Mouse (Mus musculus): ENCODE data around the gene C1qbp. TPM values are rescaled to one million over a fixed set of nuclear protein-coding genes. Genes with fewer than 3 reads are reported as not detected.

C1qbp gene
- 249 and 252 TPM in 2 replicates for polyA plus RNA-seq (2016; fragmentation: Nextera tagmentation; extraction: Ambion mirVana)

DNA sequence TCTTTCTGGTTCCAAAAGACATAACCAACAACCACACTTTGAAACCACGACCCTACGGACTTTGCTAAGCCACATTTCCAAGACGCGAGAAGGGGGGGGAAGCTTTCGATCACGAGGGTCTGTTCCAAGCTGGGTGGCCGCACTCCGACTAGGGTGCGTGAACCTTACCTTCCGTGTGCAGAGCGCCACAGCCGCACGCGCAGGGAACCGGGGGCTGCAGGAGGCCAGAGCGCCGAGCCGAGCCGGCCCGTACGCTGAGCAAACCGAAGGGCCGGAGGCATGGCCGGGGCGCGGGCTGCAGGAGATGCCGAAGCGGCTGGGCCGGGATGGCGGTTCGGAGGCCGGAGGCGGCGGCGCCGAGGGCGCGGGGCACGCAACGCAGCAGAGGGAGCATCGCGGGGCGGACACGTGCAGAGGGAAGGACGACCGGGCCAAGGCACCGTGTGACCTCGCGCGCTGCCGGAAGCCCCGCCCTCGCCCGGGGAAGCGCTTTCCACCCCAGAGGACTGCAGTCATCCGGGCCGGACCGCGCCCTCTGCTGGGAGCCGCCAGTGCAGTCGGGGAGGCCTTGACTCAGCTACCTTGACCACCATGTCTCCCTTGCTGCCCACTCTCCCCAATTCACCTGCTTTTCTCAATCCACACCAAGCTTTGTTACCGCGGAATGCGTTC is at the start of gene C1qbp:
Gene C1qbp, minus strand, starts transcription at position 470 of the 672 bp plus-strand sequence.
- no peaks in the 10 kb centered on the region for H3K27me3 ChIP-seq
- peaks cover 68% of the 10 kb centered on the region for H3K36me3 ChIP-seq (replicated peaks)
- peak within 1 kb of the TSS; percentile 100 for H3K4me3 ChIP-seq (replicated peaks)
- H3K9me3 ChIP-seq: no peaks in the 10 kb centered on the region
- H3K27ac ChIP-seq: 0 out of 2 replicates have a peak within 1 kb of the TSS, but pooled peaks have one; percentile 56
- under 1% methylated on average over 64 of the region's 64 CpGs for WGBS
- H3K4me2 ChIP-seq: peak within 1 kb of the TSS; percentile 69
- H3K9ac ChIP-seq: peak within 1 kb of the TSS; percentile 93
- ATAC-seq (ENCODE audit: low FRiP score): peak; percentile 95
- H3K4me1 ChIP-seq: peaks cover 14% of the 10 kb centered on the region

DNA sequence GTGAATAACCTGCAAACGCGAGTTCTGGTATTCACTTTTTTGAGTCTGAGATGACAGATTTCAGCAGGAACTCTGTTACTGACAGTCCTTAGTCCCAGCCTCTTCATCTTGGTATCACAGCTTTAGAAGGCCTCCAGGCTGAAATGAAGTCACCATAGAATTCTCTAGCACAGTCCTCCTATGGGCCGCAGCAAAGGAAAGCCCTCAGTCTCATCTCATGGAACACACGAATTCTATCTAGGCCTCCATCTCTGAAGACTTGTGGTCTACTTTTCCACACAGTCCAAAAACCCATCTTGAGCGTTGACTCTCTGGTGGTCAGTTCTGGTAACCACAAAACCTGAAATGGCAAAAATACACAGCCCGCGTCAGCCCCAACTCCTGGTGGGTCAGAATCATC is 49.2 kb upstream of the C1qbp start:
- H3K4me1 ChIP-seq: peaks cover 30% of the 10 kb centered on the region
- peak overlapping the region; percentile 66 for H3K4me3 ChIP-seq (replicated peaks)
- 61% methylated on average over 7 of the region's 7 CpGs for WGBS
- ATAC-seq (ENCODE audit: low FRiP score): no peak
- no peaks in the 10 kb centered on the region for H3K9me3 ChIP-seq
- H3K9ac ChIP-seq: peak overlapping the region; percentile 85
- peaks cover 14% of the 10 kb centered on the region for H3K36me3 ChIP-seq (replicated peaks)
- H3K27me3 ChIP-seq: no peaks in the 10 kb centered on the region
- peak overlapping the region; percentile 74 for H3K4me2 ChIP-seq
- peak overlapping the region; percentile 96 for H3K27ac ChIP-seq

DNA sequence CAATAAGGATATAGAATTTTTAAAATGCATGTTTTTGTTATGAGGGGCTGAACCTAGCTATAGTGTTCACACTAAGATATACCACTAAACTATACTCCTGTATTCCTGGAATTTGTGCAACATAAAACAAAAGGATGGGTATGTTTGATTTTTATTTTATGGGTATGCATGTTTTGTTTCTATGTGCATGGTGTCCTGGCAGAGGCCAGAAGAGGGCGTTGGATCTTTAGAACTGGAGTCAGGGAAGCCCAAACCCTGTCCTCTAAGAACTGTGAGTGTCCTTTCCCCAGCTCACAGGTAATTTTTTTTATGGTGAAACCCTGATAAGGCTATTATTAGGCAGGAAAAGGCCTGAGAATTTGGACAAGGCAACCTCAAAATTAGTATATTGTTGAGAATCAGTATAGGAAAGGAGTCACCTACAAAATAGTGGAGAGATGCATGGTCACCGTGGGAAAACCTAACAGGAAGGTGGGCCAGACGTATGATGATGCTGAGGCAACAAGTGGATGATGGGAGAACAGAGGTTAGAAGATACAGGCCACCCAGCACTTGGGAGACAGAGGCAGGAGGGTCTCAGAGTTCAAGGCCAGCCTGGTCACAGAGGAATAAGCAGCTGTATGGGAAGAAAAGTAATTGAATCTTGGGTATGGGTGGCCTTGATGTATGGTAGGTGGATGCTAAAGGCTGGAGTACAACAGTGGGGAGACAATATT is 46.7 kb upstream of the C1qbp start:
- H3K9me3 ChIP-seq: no peaks in the 10 kb centered on the region
- no peaks in the 10 kb centered on the region for H3K27me3 ChIP-seq
- no peak for ATAC-seq (ENCODE audit: low FRiP score)
- no peak overlapping the region for H3K27ac ChIP-seq
- H3K4me1 ChIP-seq: peaks cover 30% of the 10 kb centered on the region
- no peak overlapping the region for H3K4me2 ChIP-seq
- WGBS: 69% methylated on average over 3 of the region's 3 CpGs
- H3K36me3 ChIP-seq (replicated peaks): peaks cover 39% of the 10 kb centered on the region
- no peak overlapping the region for H3K4me3 ChIP-seq (replicated peaks)
- no peak overlapping the region for H3K9ac ChIP-seq

DNA sequence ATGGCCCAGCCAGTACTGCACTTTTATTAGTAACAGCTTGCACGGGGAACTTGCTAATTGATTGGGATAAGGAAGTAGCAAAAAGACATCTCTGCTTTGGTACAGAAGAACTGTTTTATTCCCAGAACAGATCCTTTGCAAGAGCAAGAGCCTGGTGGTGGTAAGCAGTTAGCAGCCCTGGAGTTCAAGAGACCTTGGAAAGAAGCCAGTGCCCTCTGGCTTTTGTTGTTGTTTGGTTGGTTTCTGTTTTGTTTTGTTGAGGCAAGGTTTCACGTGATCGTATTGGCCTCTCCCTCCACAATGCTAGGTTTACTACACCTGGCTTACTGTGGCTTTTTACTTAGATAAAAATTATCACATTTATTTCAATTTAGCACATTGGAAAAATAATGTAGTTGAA is 45.5 kb upstream of the C1qbp start:
- peaks cover 49% of the 10 kb centered on the region for H3K36me3 ChIP-seq (replicated peaks)
- H3K27ac ChIP-seq: no peak overlapping the region
- H3K4me3 ChIP-seq (replicated peaks): no peak overlapping the region
- H3K4me2 ChIP-seq: no peak overlapping the region
- no peak for ATAC-seq (ENCODE audit: low FRiP score)
- 84% methylated on average over 3 of the region's 3 CpGs for WGBS
- no peaks in the 10 kb centered on the region for H3K9me3 ChIP-seq
- H3K27me3 ChIP-seq: no peaks in the 10 kb centered on the region
- H3K9ac ChIP-seq: no peak overlapping the region
- peaks cover 20% of the 10 kb centered on the region for H3K4me1 ChIP-seq

DNA sequence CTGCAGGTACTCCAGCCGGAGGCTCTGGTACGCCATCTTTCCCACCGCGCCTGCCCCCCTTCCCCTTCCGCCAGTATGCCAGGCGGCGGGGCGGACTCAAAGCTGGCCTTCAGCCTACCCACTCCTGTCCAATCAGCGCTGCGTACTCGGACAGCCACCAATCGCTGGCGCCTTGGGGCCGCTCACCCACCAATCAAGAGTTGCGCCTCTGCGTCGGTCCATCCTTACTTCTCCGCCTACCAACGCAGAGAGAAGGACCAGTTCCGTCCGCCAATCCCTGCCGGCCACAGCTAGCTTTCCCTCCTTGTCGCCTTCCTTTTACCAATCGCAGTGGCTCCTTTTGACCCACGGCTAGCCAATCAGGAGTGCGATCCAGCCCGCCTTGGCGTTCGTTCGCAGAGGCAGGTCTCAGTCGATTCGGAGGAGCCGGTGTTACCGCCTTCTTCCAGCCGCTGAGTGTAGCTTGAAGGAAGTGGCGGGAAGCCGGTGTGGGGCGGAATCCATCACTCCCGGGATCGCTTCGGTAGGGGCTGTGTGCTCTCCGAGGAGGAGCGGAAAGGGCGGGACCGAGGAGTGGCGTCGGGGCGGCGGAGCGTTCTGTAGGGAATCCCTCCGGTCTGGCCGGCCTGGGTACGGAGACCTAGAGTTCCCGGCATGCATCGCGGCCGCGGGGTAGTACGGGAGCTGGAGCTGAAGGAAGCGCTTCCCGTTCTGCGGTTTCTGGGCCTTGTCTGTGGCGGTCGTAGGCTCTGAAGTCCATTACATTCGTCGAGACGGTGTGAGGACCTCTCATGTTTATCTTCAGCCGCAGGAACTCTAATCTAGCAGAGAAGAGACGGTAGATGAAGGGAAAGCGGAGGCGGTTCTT is 36.6 kb upstream of the C1qbp start, which contains the start of the genes Mis12 and Derl2:
Gene Mis12, plus strand, starts transcription at position 411 of the 868 bp plus-strand sequence.
Gene Derl2, minus strand, starts transcription at position 641 of the 868 bp plus-strand sequence.
- peak within 1 kb of the TSS; percentile 90 for H3K9ac ChIP-seq
- H3K9me3 ChIP-seq: no peaks in the 10 kb centered on the region
- H3K27ac ChIP-seq: peak within 1 kb of the TSS; percentile 91
- under 1% methylated on average over 70 of the region's 71 CpGs for WGBS
- peak; percentile 100 for ATAC-seq (ENCODE audit: low FRiP score)
- peak within 1 kb of the TSS; percentile 85 for H3K4me3 ChIP-seq (replicated peaks)
- peaks cover 23% of the 10 kb centered on the region for H3K36me3 ChIP-seq (replicated peaks)
- no peaks in the 10 kb centered on the region for H3K27me3 ChIP-seq
- H3K4me2 ChIP-seq: peak within 1 kb of the TSS; percentile 75
- H3K4me1 ChIP-seq: peaks cover 34% of the 10 kb centered on the region

DNA sequence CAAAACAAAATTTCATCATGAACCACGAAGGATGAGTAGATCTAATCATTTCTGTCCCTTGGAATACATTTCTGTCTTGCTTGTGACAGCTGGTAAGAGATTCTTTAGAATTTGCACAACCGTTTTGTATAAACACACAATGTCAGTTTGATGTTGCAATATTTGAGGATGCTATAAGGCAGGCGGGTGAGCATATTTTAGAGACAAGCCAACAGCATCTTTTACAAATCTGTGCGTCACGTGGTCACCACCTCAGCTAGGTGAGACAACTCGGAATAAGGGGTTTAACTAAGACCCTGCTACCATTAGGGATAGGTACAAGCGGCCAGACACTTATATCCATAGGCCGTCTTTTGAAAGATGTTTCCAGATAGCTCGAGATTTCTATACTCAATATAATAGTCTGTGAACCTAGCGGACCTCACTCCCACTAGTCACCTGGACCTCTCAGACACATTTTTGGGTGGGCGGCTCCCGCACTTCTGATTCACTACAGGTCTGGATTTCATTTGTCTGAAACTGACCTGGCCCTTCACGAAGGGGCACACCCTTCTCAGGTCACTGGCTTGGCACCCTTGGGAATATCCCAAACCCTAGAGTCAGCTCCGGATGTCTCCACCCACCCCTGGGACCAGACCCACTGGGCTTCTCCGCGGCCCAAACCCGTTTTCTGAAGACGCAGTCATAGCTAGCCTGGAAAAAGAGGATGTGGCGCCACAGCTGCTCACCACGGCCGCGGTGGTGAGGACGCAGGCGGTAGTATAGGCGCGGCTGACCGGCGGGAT is 35.8 kb upstream of the C1qbp start:
- peak overlapping the region; percentile 84 for H3K27ac ChIP-seq
- 5% methylated on average over 28 of the region's 28 CpGs for WGBS
- H3K9ac ChIP-seq: peak overlapping the region; percentile 90
- no peaks in the 10 kb centered on the region for H3K9me3 ChIP-seq
- H3K36me3 ChIP-seq (replicated peaks): peaks cover 21% of the 10 kb centered on the region
- H3K4me3 ChIP-seq (replicated peaks): peak overlapping the region; percentile 85
- no peaks in the 10 kb centered on the region for H3K27me3 ChIP-seq
- peaks cover 34% of the 10 kb centered on the region for H3K4me1 ChIP-seq
- ATAC-seq (ENCODE audit: low FRiP score): peak; percentile 37; the same call in 1 of the 2 replicates
- H3K4me2 ChIP-seq: peak overlapping the region; percentile 71

DNA sequence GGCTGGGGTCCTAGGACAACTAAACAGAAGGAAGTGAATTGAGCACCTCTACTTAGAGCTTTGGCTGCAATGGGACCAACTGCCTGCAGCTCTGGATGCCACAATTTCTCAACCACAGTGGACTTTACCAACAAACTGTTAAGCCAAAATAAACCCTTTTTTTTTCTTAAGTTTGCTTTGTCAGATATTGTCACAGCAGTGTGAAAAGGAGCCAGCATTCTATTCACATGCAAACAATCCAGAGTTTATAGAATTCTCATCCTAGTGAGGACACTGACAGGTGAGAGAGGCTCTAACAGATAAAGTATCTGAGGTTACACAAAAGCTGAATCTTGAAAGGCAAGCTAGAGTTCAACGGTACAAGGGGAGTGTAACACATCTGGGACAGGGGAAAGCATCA is 34.2 kb upstream of the C1qbp start:
- no peak overlapping the region; the same call in 1 of the 2 replicates for H3K4me3 ChIP-seq (replicated peaks)
- H3K4me1 ChIP-seq: peaks cover 34% of the 10 kb centered on the region
- no peaks in the 10 kb centered on the region for H3K9me3 ChIP-seq
- WGBS: 86% methylated on average over 1 of the region's 1 CpGs
- H3K4me2 ChIP-seq: peak overlapping the region; percentile 6; the same call in 1 of the 2 replicates
- H3K27me3 ChIP-seq: no peaks in the 10 kb centered on the region
- no peak for ATAC-seq (ENCODE audit: low FRiP score)
- H3K9ac ChIP-seq: no peak overlapping the region
- no peak overlapping the region for H3K27ac ChIP-seq
- peaks cover 25% of the 10 kb centered on the region for H3K36me3 ChIP-seq (replicated peaks)

DNA sequence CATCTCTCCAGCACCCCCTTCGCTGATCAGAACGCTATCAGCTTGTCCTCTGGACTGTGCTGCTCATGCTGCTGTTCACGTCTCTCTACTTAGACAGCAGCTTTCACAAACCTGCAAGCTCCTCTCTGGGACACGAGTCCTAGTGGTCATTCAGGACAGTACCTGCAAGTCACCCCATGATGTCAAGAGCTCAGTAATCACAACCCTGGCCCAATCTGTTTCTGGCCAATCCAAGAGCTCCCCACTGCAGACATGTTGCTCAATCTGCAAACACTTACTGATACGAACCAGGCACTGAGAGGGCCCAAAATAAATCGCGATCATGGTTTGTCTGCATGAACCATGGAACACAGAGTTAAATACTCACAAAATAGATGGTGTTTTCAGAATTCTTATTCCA is 29.9 kb upstream of the C1qbp start:
- 94% methylated on average over 7 of the region's 7 CpGs for WGBS
- no peak overlapping the region for H3K9ac ChIP-seq
- no peak overlapping the region for H3K4me3 ChIP-seq (replicated peaks)
- H3K27ac ChIP-seq: no peak overlapping the region
- peaks cover 12% of the 10 kb centered on the region for H3K4me1 ChIP-seq
- no peak for ATAC-seq (ENCODE audit: low FRiP score)
- H3K27me3 ChIP-seq: no peaks in the 10 kb centered on the region
- H3K4me2 ChIP-seq: no peak overlapping the region
- peaks cover 49% of the 10 kb centered on the region for H3K36me3 ChIP-seq (replicated peaks)
- H3K9me3 ChIP-seq: no peaks in the 10 kb centered on the region

DNA sequence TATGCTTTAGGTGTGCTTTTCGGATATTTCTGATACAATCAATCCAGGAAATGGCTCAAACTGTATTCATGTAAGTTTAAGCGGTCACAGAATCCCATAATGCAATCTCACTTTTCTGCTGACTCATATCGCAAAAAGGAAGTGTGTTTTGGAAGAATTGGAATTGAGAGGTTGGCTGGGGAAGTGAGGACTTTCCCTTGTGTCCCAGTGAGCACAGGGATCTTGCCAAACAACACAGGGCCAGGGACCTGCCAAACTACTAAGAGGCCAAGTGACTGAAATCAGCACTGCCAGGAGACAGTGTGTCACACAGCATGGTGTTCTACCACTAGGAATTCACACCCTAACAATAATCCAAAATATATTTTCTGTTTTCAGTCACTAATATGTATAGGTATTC is 25.5 kb upstream of the C1qbp start:
- H3K4me2 ChIP-seq: no peak overlapping the region
- 98% methylated on average over 3 of the region's 3 CpGs for WGBS
- H3K27ac ChIP-seq: no peak overlapping the region
- no peak overlapping the region for H3K4me3 ChIP-seq (replicated peaks)
- no peaks in the 10 kb centered on the region for H3K9me3 ChIP-seq
- H3K4me1 ChIP-seq: peaks cover 4% of the 10 kb centered on the region
- H3K27me3 ChIP-seq: no peaks in the 10 kb centered on the region
- H3K36me3 ChIP-seq (replicated peaks): peaks cover 47% of the 10 kb centered on the region
- H3K9ac ChIP-seq: no peak overlapping the region
- no peak for ATAC-seq (ENCODE audit: low FRiP score)

DNA sequence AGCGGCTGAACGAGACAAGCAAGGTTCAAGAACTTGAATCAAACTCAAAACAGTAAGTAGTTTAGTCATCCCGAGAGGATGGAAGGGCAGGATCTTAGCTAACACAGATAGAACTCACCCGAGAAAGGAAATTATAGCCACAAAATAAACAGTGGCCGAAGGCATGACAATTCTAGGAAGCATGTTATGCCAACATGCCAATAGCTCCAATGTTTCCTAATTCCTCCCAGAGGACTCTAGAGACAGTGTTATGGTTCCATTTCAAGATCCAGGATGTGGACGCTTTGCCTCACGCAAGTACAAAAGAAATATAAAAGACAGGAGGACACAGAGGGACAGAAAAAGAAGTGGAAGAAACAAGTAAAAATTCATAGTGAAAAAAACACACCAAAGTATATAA is 25.0 kb upstream of the C1qbp start:
- H3K27ac ChIP-seq: no peak overlapping the region
- no peak overlapping the region for H3K4me3 ChIP-seq (replicated peaks)
- no peak for ATAC-seq (ENCODE audit: low FRiP score)
- WGBS: 91% methylated on average over 7 of the region's 7 CpGs
- no peak overlapping the region for H3K4me2 ChIP-seq
- H3K9ac ChIP-seq: no peak overlapping the region
- H3K36me3 ChIP-seq (replicated peaks): peaks cover 45% of the 10 kb centered on the region
- H3K27me3 ChIP-seq: no peaks in the 10 kb centered on the region
- H3K4me1 ChIP-seq: peaks cover 9% of the 10 kb centered on the region
- H3K9me3 ChIP-seq: no peaks in the 10 kb centered on the region

DNA sequence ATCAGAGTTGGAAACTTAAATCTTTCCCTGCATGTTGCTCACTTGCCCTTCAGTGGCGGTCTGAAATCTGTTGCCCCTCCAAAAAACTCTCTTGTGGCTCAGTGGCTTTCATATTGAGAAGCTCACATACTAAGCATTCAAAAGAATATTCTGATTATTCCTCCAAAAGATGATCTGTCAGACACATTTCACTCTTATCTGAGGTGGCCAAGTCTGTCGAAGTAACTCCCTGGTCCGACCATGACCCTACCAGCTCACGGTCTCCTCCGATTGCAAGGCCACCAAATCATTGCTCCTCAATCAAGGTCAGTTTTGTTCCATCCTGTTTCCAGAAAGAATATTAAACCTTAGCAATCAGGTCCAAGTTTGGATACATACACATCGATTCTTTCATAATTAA is 24.2 kb upstream of the C1qbp start:
- 94% methylated on average over 6 of the region's 6 CpGs for WGBS
- no peak overlapping the region for H3K9ac ChIP-seq
- H3K27me3 ChIP-seq: no peaks in the 10 kb centered on the region
- no peak overlapping the region for H3K4me2 ChIP-seq
- H3K36me3 ChIP-seq (replicated peaks): peaks cover 41% of the 10 kb centered on the region
- H3K4me1 ChIP-seq: peaks cover 16% of the 10 kb centered on the region
- no peak overlapping the region for H3K27ac ChIP-seq
- H3K9me3 ChIP-seq: no peaks in the 10 kb centered on the region
- no peak for ATAC-seq (ENCODE audit: low FRiP score)
- no peak overlapping the region for H3K4me3 ChIP-seq (replicated peaks)
